Mouse (Mus musculus) midbrain, postnatal 0 days (tissue): ENCODE measurements around the gene Pum1. TPM values are rescaled to one million over a fixed set of nuclear protein-coding genes. Genes with fewer than 3 reads are reported as not detected.

Experiments used
- ATAC-seq: fragments of 200-750 bp; cut with Nextera tagmentation; 2 replicates; pipeline ENCODE4 v1.8.0; 2017; ENCODE audit warnings: moderate number of reproducible peaks, mild to moderate bottlenecking, moderate TSS enrichment, moderate library complexity; ENCODE audit not compliant: low FRiP score
- DNase-seq: peaks from one replicate; pipeline ENCODE4 v3.0.0-alpha.2; 2015; ENCODE audit warnings: low spot score
- H3K27ac ChIP-seq: fragments of 300-500 bp; sonication (generic); 2 replicates; pipeline ENCODE4 v1.5.1; 2014; ENCODE audit warnings: low read depth, mild to moderate bottlenecking, low read length, mixed read lengths
- H3K27me3 ChIP-seq: fragments of 300-500 bp; sonication (generic); 2 replicates; pipeline ENCODE4 v1.6.1; 2014; ENCODE audit warnings: low read length, control low read depth, mixed read lengths; ENCODE audit not compliant: insufficient read depth
- H3K36me3 ChIP-seq: fragments of 300-500 bp; sonication (generic); 2 replicates; pipeline ENCODE4 v1.6.1; 2014; ENCODE audit warnings: low read length, control low read depth, mixed read lengths; ENCODE audit not compliant: insufficient read depth
- H3K4me1 ChIP-seq: fragments of 300-500 bp; sonication (generic); 2 replicates; pipeline ENCODE4 v1.6.1; 2014; ENCODE audit warnings: mild to moderate bottlenecking, control low read depth, antibody characterized with exemption, low read length, mixed read lengths; ENCODE audit not compliant: insufficient read depth
- H3K4me2 ChIP-seq: fragments of 300-500 bp; sonication (generic); 2 replicates; pipeline ENCODE4 v1.6.1; 2014; ENCODE audit warnings: low read depth, mild to moderate bottlenecking, low read length, mixed read lengths; ENCODE audit not compliant: poor library complexity, severe bottlenecking
- H3K4me3 ChIP-seq: fragments of 300-500 bp; sonication (generic); 2 replicates; pipeline ENCODE4 v1.5.1; 2014; ENCODE audit warnings: low read depth, mild to moderate bottlenecking, low read length, moderate library complexity
- H3K9ac ChIP-seq: fragments of 300-500 bp; sonication (generic); replicated peaks from 2 replicates; pipeline ENCODE4 v1.6.1; 2014; ENCODE audit warnings: mild to moderate bottlenecking, low read length, moderate library complexity, mixed read lengths; ENCODE audit not compliant: poor library complexity, severe bottlenecking
- H3K9me3 ChIP-seq: fragments of 300-500 bp; sonication (generic); 2 replicates; pipeline ENCODE4 v1.6.1; 2016; ENCODE audit warnings: low read length, control low read depth
- CTCF ChIP-seq: IDR thresholded peaks from 2 replicates; pipeline ENCODE4 v1.5.1; 2016; ENCODE audit warnings: antibody characterized with exemption, mild to moderate bottlenecking
- WGBS: fragments of 180-500 bp; shearing (Covaris S2); extraction: QIAGEN DNeasy Blood & Tissue Kit; methylation state at CpG from one replicate; pipeline ENCODE4 v1.1.7; 2014; 5-methylcytosine and 5-hydroxymethylcytosine counted together
- polyA plus RNA-seq: library from polyadenylated mRNA; unstranded; fragments of >200 nt; fragmentation: Nextera tagmentation; extraction: Ambion mirVana; gene quantifications from 2 replicates; pipeline ENCODE4 v1.2.1, GENCODE M21; 2015
- total RNA-seq: library from RNA; depleted of rRNA; stranded (reverse); fragments of >200 nt; gene quantifications from 2 replicates; pipeline ENCODE4 v1.2.3, GENCODE M21; 2014

The Pum1 gene
- total and polyA plus RNA-seq, 2 experiments from 2014 or later: 73.6 to 87.2 TPM

DNA sequence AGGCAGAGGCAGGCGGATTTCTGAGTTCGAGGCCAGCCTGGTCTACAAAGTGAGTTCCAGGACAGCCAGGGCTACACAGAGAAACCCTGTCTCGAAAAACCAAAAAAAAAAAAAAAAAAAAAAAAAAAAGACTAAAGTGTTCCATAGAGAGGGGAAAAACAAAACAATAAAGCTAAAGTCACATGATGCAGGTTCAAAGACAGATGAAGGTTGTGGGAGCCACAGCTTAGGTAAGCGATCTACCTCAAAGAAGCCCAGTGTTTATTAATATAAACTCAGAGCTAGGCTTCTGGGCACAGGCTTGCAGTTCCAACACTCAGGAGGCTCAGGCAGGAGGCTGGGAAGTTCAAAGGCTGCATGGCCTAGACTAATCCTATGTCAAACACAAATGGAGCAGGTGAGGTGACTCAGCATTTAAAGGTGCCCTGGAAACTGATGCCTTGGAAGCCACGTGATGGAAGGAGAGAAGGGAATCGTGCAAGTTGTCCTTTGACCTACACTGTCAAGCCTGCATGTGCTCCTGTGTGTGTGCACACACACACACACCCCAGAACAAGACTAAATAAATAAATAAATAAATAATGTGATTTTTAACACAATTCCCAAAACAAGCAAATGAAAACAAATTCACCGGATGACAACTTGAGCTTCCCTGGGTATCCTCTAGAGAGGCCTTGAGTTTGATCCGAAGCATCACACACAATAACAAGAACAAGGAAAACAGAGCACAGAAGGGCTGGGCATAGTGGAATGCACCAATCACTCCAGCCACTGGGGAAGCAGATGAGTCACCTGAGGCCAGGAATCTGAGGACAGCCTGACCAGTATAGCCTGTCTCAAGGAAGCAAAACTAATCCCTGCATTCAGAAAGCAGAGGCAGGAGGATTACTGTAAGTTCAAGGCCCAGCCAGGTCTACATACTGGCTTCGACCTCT is 25.4 kb upstream of the Pum1 start:
- Histone ChIP-seq H3K4me2 (no peak overlapping the region), H3K36me3 (no peaks in the 10 kb centered on the region), H3K9ac (no peak overlapping the region), H3K4me3 (no peak overlapping the region), H3K9me3 (no peaks in the 10 kb centered on the region), H3K4me1 (no peaks in the 10 kb centered on the region), H3K27me3 (no peaks in the 10 kb centered on the region), H3K27ac (no peak overlapping the region)
- ATAC-seq: no peak
- no peak for TF ChIP-seq CTCF
- no peak for DNase-seq
- WGBS: 81% methylated on average over 8 of the region's 9 CpGs

DNA sequence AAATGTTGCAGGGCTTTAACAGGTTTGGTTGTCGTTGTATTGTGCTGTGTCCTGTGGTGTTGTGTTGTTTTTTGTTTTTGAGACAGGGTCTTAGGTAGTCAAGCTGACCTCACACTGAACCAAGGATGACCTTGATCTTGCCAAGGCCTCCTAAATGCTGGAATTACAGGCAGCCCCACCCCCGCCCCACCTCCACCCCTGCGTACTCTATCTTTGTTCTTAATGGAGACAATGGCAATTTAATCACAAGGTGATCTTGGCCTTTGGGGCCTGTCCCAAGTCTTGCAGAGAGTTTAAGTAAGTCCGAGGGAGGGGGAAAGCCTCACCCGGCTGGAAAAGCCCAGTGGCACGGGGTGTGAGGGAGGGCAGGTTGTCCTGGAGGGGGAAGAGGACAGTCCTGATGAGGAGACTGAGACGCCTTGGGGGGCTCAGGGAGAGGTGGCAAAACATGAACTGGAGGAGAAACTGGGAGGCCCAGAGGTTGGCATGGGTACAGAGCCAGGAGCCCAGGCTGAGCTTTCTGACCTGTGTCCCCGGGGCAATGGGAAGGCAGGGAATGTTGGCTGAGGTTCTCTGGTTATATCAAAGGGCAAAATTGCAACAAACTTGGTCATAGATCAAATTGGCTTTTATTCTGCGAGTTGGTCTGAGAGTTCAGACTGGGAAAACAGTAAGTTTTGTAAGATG is 22.9 kb upstream of the Pum1 start:
- Histone ChIP-seq H3K4me2 (no peak overlapping the region), H3K9ac (no peak overlapping the region), H3K36me3 (no peaks in the 10 kb centered on the region), H3K4me3 (no peak overlapping the region), H3K27me3 (no peaks in the 10 kb centered on the region), H3K27ac (no peak overlapping the region), H3K4me1 (no peaks in the 10 kb centered on the region), H3K9me3 (no peaks in the 10 kb centered on the region)
- WGBS: 64% methylated on average over 9 of the region's 9 CpGs
- no peak for DNase-seq
- ATAC-seq: no peak
- TF ChIP-seq CTCF: no peak

DNA sequence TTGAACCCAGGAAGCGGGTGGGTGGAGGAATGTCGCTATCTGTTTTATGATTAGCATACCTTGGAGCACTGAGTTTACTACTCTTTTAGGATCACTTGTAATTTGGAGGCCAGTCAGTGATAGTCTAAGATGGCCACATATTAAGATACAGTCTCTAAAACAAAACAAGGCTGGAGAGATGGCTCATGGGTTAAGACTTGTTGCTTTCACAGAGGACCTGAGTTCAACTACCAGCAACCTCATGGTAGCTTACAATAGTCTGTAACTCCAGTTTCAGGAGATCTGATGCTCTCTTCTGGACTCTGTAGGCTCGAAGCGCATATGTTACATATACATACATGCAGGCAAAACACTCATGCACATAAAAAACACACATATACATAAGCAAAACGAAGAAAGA is 20.7 kb upstream of the Pum1 start:
- DNase-seq (no peak), ATAC-seq (no peak)
- H3K9ac ChIP-seq: no peak overlapping the region
- WGBS: 90% methylated on average over 5 of the region's 5 CpGs
- H3K4me2 ChIP-seq: no peak overlapping the region
- H3K27ac ChIP-seq: no peak overlapping the region
- H3K9me3 ChIP-seq: no peaks in the 10 kb centered on the region
- no peak overlapping the region for H3K4me3 ChIP-seq
- H3K36me3 ChIP-seq: no peaks in the 10 kb centered on the region
- no peaks in the 10 kb centered on the region for H3K27me3 ChIP-seq
- no peak for TF ChIP-seq CTCF
- H3K4me1 ChIP-seq: no peaks in the 10 kb centered on the region

DNA sequence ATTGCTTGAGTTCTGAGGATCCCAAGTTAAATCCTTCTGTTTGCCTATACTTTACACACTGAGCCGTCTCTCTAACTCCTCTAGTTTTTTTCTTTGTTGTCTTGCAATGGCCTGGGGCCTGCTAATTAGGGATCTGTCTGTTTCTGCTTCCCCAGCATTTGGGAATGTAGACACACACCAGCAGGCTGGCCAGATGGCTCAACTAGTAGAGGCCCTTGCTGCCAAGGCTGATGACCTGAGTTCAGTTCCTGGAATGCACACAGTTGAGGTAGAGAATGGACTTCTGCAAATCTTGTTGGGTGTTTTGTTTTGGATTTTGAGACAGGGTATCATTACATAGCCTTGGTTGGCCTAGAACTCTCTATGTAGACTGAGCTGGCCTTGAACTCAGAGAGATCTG is 17.7 kb upstream of the Pum1 start:
- no peak overlapping the region for H3K27ac ChIP-seq
- H3K9ac ChIP-seq: no peak overlapping the region
- DNase-seq (no peak), ATAC-seq (no peak)
- H3K27me3 ChIP-seq: no peaks in the 10 kb centered on the region
- H3K9me3 ChIP-seq: no peaks in the 10 kb centered on the region
- no peak for TF ChIP-seq CTCF
- H3K4me2 ChIP-seq: no peak overlapping the region
- no peak overlapping the region for H3K4me3 ChIP-seq
- 63% methylated on average over 1 of the region's 1 CpGs for WGBS
- H3K4me1 ChIP-seq: no peaks in the 10 kb centered on the region
- H3K36me3 ChIP-seq: no peaks in the 10 kb centered on the region

DNA sequence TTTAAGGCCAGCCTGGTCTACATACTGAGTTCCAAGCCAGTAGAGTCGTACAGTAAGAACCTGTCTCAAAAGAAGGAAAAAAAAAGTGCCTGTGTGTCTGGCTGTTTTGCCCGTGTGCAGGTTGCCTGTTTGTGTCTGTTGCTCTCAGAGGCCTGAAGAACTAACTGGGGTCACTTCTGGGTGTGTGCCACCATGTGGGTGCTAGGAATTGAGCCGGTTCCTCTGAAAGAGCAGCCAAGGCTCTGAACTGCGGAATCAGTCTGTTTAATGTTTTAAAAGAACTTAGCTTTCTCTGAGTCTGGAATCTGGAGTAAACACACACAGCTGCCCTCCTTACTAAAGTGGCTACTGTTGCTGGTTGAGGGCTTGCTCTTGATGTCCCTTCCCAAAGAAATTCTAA is 11.8 kb upstream of the Pum1 start:
- no peaks in the 10 kb centered on the region for H3K27me3 ChIP-seq
- H3K27ac ChIP-seq: no peak overlapping the region
- DNase-seq (no peak), ATAC-seq (no peak)
- H3K9me3 ChIP-seq: no peaks in the 10 kb centered on the region
- H3K4me3 ChIP-seq: no peak overlapping the region
- no peak overlapping the region for H3K4me2 ChIP-seq
- no peaks in the 10 kb centered on the region for H3K36me3 ChIP-seq
- no peaks in the 10 kb centered on the region for H3K4me1 ChIP-seq
- WGBS: 83% methylated on average over 4 of the region's 4 CpGs
- H3K9ac ChIP-seq: no peak overlapping the region
- no peak for TF ChIP-seq CTCF

DNA sequence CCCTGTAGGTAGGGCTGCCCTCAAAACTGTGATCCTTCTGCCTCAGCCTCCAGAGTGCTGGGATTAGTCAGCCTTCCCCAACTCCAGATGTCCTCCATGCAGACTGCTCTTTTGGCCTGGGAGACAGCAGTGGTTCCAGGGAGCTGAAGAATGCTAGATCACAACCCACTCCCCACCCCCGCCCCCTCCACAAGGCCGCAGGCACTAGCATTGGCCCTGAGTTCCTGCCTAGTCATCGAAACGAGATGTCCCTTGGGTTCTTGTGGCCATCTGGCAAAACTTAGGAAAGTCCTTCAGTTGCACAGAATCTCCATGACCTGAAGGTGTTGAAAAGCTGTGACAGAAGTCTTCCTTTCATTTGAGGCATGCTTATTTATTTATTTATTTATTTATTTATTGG is 10.6 kb upstream of the Pum1 start:
- H3K9ac ChIP-seq: no peak overlapping the region
- ATAC-seq (no peak), DNase-seq (no peak)
- H3K4me1 ChIP-seq: no peaks in the 10 kb centered on the region
- H3K4me2 ChIP-seq: no peak overlapping the region
- H3K4me3 ChIP-seq: no peak overlapping the region
- TF ChIP-seq CTCF: no peak
- no peaks in the 10 kb centered on the region for H3K36me3 ChIP-seq
- H3K9me3 ChIP-seq: no peaks in the 10 kb centered on the region
- H3K27ac ChIP-seq: no peak overlapping the region
- no peaks in the 10 kb centered on the region for H3K27me3 ChIP-seq
- 57% methylated on average over 4 of the region's 4 CpGs for WGBS
